Mouse (Mus musculus) heart, adult 18-20 months (tissue): ENCODE data around the gene Plxna2. TPM values are rescaled to one million over a fixed set of nuclear protein-coding genes. Genes with fewer than 3 reads are reported as not detected.

ENCODE experiments used
- DNase-seq, 2 experiments: peaks; one replicate each; pipeline ENCODE4 v3.0.0; 2021 to 2022; ENCODE audit warnings: mixed read lengths in 1 of 2
- total RNA-seq, 2 experiments: library from RNA; stranded (reverse); gene quantifications; 2 replicates each; pipeline ENCODE4 v1.2.3; 2021

The Plxna2 gene
- total RNA-seq, 2 experiments from 2014 or later, result 28.2 to 29.1 TPM

DNA sequence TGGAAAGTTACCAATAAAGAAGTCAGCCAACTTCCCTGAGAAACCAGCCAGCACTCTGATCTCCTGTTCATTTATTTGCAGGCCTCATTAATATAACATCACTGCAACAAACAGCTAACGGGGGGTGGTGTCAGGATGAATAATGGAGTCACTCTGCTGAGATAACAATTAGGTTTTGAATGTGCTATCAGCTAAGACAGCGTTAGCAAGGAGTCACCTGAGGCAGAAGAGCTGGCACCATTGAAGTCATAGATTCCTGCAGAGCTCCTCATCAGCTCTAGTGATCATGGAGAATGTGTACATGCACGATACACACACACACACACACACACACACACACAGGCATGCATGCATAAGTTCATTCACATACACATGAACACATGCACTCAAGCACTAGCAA lies 154.0 kb downstream of the Plxna2 start:
- no peak for DNase-seq

DNA sequence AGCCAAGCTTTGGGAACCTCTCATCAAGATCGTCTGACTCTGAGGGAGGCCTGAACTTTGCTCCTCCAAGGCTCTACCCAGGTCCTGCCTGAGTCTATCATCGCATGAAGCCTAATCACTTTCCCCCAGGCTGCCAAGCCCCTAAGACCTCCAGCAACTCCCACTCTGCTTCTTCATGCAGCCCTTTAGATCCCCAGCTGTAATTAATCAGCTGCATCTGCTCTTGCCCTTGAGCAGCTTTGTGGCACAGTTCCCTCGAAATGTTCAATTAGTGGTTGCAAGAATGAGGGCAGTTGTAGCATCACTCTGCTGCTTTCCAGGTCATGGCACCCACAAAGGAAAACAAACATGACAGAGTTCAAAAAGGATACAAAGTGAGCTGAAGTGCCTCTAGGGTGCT lies 155.9 kb downstream of the Plxna2 start:
- DNase-seq, result no peak

DNA sequence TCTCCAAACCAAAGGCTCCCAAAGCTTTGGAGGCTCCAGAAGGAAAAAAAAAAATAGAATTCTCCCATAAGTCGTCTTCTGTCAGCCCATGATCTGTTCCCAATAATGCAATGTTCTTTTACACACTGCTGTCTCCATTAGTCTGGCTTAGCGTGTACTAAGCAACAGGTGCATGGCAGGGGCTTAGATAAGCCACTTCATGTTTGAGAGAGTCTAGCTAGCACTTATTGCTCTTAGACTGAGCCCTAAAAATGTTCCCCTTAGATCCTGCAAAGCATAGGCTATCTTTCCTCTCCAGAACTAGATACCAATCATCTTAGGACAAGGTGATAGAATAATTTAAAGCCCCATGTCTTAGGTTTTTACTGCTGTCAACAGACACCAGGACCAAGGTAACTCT lies 156.3 kb downstream of the Plxna2 start:
- no peak for DNase-seq

DNA sequence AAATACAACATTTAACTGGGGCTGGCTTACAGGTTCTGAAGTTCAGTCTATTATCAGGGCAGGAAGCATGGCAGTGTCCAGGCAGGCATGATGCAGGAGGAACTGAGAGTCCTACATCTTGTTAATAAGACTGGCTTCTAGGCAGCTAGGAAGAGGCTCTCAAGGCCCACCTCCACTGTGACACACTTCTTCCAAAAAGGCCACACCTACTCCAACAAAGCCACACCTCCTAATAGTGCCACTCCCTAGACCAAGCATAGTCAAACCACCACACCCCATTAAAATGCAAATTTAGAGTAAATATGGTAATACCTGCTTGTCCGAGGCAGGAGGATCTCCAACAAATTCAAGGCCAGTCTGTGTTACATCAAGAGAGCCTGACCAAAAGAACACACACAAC lies 156.7 kb downstream of the Plxna2 start:
- DNase-seq, result no peak

DNA sequence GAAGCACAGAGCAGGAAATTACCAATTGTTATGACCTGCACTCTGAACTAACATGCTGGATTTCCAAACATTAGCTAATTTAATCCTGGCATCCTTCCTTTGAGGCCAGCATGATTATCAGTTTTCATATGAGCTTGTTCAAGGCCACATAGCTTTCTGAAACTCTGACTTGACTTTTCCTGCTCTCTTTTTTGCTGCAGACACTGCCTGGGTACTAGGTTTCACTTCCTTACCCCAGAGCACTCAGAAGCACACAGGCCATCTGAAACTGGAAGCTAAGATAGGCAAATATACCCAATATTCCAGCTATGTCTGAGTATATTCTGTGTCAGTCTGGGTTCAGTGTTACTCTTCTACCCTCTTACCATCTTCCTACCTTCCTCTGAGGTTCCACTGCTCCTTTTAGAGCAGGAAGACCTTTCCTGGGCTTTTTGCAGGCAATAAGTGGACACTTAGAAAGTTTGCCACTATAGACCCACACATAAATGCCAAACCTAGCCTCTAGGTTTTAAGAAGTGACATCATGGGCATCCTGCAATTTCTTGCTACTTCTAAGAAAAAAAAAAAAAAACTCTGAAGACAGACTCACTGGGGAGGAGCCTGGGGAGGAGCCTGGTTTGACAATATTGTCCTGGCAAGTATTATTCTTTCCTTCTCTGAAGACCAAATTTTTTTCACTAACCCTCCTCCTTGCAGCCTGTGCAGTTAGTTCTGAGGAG lies 157.8 kb downstream of the Plxna2 start:
- DNase-seq, result no peak

DNA sequence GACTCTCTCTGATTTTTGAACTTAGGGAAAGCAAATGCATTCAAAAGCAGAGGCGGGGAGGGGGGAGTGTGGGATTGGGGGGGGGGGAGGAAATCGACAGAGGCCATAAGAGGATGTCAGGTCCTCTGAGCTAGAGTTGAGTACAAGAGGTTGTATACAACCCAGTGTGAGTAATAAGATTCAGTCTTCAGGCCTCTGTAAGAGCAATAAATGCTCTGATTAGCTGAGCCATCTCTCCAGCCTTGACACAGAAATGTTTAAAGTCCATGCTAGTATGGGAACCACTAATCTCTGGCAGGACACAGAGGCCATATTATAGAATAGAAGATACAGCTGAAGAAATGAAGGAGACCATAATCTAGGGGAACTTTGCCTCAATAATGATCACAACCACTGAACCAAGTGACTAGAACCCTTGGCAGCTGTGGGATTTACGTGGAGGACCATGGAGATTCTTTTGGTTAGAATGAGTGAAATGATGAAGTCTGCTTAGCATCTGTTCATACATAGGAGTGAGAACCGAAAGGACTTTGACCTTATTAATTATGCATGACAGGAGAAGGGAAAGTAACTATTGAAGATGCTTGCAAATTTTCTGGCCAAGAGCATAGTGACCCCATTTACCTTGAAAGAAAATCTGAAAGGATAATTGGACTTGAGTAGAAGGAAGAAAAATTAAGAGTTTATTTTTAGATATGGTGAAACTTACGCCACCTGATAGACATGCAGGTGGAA lies 158.7 kb downstream of the Plxna2 start:
- DNase-seq, result no peak

DNA sequence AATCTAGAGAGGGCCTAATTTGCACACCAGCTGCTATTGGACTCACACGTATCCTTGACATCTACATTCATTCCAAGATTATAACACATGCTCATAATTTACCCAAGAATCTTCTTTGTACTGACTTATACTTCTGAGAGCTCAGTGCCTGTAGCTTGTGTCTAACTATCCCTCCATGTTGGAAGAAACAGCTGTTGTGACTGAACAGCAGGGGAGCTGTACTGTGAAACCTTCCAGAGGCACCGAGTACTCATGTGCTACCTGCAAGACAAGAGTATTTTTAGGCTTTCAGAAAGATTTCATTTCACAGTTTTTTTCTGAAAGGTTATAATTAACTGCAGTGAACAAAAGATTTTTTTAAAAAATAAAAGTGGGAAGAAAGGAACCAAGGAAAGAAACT lies 159.6 kb downstream of the Plxna2 start:
- DNase-seq, result no peak

DNA sequence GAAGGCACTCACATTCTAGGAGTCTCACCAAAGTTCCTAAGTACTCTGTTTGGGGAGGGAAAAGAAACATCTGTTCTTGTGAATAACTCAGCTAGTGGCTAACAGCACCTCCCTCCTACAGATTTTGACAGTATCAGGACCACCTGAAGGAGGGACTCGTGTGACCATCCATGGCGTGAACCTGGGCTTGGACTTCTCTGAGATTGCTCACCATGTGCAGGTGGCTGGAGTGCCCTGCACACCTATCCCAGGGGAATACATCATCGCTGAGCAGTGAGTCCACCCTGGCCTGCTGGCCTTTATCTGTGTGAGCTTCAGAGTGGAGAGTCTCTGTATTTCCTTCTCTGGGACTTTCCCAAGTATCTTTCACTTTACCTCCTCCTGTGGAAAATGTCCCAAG lies 162.4 kb downstream of the Plxna2 start:
- no peak for DNase-seq

DNA sequence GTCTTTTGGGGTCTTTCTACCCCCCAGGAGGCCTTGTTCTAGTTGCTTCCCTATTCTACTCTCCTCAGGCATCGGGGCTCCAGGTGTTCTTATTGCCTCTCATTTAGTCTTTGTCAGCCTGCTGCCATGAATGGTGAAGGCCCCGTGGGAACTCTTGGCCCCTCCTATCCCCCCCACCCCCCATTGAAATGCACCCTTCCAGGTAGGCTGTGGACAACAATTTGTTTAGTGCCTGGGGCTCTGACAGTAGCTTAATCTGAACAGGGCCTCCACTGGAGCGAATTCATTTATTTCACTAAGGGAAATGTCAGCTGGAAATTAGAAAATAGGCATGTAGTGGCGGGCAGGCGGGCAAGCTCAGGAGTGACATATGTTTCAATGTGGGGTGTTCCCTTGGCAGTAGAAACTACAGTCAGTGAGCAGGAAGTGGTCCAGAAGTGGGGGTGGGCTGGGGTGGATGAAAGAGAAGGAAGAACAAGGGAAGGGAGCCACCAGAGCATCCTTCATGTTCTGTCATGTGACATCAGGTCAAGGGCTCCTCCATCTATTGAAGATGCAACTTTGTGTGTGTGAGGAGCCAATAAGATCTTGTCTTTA lies 162.9 kb downstream of the Plxna2 start:
- no peak for DNase-seq

DNA sequence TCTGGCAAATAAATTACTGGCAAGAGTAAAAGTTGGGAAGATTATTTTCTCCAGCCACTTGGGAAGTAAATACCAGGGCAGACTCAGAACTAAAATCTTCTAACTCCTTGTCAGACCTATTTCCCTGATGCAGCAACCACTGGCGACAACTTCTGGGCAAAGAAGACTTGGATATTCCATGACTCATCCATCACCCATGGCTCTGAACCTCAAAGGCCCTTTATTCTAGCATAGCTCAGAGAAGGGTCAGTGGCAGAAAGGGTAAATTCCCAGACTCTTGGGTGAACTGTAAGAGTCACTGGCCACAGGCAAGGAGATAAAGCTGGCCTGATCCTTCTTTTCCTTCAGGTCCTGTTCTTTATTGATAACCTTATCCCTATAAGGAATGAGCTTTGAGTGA lies 163.5 kb downstream of the Plxna2 start:
- no peak for DNase-seq

DNA sequence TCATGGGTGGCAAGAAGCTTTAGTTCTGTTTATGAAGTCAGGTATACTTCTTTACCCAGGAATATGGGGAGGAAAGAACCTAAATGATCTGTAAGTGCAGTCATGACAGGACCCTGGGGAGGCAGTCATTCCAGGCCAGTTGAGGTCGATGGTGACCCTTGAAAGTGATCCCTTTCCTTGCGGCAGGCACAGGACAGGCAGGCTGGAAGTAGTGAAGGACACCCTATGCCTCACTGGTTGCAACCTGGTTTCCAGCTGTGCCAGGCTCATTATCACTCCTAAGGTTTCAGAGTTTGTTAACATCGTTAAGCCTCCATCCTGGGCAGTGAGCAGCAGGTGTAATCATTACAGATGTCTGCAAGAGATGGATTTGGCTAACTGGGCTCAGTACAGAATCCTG lies 164.3 kb downstream of the Plxna2 start:
- DNase-seq, result no peak

DNA sequence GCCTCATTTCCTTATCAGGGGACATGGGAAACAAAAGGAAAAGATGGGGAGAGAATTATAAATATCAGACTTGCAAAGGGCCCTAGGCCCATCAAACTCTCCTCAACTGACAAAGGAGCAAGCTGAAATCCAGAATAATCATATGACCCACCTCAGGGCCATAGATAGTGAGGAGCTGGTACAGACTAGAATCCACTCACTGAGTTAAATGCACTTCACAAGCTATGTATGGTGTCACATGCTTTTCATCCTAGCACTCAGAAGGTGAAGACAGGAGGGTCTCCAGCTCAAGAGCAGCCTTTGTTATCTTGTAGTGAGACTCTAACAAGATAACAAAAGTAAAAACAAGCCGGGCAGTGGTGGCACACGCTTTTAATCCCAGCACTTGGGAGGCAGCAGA lies 169.6 kb downstream of the Plxna2 start:
- no peak for DNase-seq

DNA sequence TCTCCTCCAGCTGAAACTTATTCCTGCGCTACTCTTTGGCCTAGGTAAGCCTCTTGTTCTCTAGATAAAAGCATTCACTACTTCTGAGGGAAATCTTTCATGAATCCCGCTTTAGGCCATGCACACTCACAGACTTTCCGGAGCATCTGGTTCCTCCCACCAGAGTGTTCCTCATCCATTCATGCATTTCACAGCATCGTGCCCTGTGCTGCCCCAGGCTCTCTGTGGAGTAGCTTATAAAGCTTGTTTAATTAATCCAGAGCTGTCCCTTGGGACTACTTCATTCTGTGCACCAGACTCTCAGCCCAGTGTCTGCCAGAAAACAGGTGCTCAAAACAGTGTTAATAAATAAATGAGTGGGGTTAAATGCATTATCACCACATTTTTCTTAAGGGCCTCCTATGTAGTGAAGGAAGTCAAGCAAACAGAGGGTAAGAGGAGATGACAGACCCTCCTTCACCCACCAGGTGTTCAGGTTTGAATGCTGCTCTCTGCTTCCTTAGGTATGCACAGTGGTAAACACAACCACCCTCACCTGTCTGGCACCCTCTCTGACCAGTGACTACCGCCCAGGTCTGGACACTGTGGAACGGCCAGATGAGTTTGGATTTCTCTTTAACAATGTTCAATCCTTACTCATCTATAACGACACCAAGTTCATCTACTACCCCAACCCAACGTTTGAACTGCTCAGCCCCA lies 175.4 kb downstream of the Plxna2 start:
- DNase-seq, result no peak

DNA sequence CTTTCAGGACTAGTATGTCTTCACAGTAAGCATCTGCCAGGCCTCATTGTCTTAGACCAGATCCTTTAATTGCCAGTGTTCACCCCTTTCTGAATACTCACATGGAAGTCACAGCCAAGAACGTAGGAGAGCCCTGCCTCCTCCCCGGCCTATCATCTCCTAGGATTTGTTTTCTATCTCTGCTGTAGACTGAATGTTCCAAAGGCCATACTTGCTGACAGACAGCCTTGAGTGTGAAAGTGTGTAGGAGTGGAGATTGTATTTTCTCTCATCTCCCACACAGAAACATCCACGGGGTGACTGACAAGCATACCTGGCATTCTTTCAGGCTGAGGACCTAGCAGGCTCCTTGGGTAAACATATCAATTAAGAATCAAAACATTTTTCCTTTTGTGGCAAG lies 177.3 kb downstream of the Plxna2 start:
- DNase-seq, result no peak

DNA sequence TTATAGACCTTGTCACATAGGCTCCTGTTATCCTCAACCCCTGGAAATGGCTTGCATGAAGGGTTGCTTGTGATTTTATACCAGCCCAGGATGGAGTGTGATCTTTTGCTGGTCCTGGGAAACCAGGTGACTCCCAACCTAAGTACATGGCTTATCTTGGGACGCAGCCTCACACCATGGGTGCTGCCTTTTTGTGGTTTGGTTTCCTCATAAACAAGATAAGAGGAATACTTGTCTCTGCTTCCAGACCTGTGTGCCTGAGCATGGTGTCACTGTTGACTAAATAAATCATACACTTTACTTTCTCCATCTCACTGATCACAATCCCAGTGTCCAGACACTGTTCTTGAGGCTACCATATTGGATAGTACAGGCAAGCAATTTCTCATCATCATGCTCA lies 179.8 kb downstream of the Plxna2 start:
- no peak for DNase-seq

DNA sequence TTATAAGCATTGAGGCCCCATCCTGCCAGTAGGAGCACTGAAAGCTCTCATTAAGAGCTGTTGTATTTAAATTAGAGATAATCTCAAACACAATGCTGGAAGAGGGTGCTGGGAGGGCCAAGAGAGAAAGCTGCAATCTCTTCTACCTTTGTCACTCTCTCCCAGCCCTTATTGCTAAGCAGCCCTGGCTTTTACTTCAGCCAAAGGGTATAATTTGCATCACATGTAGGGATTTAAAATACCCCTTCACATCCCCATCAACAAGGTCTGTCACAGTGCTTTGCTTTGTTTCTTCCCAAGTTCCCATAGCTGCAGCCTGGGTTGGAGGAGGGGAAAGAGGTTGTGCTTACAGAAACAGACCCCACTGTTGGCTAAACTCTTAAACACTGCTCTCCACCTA lies 180.5 kb downstream of the Plxna2 start:
- no peak for DNase-seq

DNA sequence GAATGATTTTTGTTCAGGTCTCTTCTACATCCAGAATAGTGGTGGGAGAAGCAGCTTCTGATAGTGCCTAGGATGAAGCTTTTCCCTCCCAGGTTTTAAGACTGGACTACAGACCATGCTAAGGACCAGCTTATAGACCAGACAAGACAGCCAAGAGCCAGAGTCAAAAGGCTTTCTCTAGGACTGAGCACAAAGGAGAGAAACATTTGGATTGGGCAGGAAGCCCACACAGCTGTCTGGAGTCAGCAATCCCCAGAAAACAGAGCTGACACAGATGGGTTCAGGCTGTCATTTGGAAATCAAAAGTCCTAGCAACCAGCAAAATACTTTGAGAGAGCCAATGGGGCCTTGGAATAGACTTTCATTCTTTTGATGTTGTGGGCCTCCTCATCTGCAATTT lies 190.2 kb downstream of the Plxna2 start:
- DNase-seq, result peak; percentile 69 to 78

DNA sequence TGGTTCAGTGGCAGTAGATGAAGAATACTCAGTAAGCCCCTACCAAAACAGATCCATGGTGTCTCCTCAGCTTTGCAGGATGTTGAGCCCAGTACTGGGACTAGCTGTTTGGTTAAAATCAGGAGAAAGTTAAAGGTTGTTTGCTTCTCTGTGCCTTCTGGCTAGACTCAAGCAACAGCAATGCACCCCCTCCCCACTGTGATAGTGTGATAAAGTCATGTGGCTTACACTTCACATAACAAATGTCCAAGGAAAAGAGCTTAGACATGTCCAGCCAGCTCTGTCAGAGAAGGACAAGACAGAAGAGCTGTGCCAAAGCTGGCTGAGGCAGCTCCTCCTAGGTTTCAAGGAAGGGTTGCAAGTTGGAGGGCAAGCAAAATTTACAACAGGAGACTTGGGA lies 190.7 kb downstream of the Plxna2 start:
- DNase-seq, result peak in 1 of 2 experiments; percentile 9

DNA sequence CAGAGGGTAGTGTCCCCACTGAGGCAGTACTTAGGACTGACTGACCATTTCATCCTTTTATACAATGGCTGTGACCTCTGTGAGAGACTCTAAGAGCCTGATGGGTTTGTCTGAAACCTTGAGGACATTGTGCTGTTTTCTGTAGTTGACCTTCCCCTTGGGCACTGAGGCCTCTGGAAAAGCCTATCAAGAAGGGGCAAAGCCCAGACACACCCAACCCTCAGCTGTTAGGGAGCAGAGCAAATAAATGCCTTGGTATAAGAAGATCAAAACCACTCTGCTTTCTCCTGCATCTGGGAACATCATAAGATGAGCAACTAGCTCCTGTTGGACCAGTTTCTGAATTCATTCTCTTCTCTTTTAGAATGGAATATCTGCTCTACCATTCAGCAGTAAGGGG lies 191.6 kb downstream of the Plxna2 start:
- no peak for DNase-seq

DNA sequence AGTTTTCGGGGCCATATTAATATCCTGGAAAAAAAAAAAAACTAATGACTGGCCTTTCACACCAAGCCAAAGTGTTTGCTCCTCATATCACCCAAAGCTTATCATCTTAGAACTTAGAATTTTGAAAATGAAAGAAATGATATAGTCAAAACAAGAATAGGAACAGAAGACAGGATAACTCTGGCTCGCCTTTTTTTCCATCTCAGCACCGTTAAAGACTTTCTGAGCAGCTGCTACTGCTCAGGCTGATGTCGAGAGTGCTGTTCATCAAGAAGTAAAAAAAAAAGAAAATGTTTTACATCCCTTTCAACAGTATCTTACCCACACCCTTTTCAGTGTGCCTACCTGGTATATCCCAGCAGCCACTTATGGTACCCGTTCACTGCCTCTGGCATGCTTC lies 196.2 kb downstream of the Plxna2 start:
- DNase-seq, result no peak

DNA sequence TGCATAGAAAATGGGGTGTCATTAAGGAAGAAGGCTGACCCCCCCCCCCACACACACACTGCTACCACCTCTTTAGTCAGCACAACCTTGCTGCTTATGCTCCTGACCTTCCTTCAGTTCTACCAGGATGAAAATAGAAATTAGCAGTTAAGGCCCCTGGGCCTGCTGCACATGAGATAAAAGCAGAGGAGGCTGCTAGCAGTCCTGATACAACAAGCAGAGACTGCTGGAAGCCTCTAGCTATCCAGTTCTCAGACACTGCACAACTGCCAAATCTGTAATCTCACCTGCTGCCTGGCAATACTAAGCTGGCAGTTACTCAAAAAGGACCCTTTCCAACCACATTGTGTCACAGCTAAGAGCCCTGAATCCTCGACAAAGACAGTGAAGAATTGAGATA lies 197.5 kb downstream of the Plxna2 start:
- DNase-seq, result peak; percentile 45 to 49

DNA sequence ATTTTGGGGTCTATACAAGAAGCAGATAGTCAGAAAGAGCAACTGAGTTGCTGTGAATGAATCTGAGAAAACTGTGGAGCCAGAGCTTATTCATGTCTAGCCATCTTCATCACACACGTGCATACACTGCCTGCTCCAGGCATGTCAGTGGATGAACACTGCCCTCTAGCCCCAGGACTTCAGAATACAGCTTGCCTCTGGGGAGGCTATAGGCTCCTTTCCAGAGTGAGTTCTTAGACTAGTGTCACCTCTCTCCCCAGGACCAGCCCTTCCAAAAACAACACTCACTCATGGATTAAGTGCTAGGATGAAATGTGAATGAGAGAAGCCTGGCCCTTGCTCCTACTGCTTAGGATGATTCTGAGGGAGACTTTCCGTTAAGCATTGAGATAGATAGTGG lies 198.9 kb downstream of the Plxna2 start:
- peak; percentile 83 to 90 for DNase-seq

DNA sequence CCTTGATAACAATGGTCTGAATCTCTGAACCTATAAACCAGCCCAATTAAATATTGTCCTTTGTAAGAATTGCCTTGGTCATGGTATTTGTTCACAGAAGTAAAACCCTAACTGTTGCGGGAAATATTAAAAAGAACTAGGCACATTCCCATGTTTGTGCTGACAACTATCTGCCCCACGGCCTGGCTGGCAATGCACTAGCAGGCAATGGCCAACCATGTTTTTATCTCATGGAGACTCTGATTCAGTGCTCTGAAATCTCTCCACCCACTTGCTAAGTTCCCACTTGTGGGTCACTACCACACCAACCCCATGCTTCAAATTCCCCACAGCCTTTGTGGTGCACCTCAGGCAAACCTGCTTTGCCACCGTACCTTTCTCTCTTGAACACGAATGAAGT lies 202.9 kb downstream of the Plxna2 start:
- peak in 1 of 2 experiments; percentile 10 for DNase-seq
